ENCODE assay signal across 8 mouse cellular contexts in genomic region chr7:143067897-143068296, GRCm38 (mm10). TPM values are rescaled to one million over a fixed set of nuclear protein-coding genes. Genes with fewer than 3 reads are reported as not detected.
A peak's percentile ranks its signal among the peaks of the same experiment; 100 is the strongest.
DNase-seq lines count a peak whose midpoint lies in the region; ATAC-seq lines count a peak whose summit lies in the region.

No protein-coding gene starts in this region.

- H3K27me3 ChIP-seq in kidney, embryonic 15.5 days = no peaks in the 10 kb centered on the region
- no peaks in the 10 kb centered on the region for H3K27me3 ChIP-seq in forebrain, embryonic 16.5 days (replicated peaks; ENCODE audit: control insufficient read depth, insufficient read depth, low read length)
- no peaks in the 10 kb centered on the region for H3K27me3 ChIP-seq in midbrain, embryonic 12.5 days

- no peaks in the 10 kb centered on the region for H3K9me3 ChIP-seq in kidney, embryonic 15.5 days (replicated peaks)
- H3K9me3 ChIP-seq in forebrain, embryonic 16.5 days (ENCODE audit: control insufficient read depth, low read length) = no peaks in the 10 kb centered on the region
- no peaks in the 10 kb centered on the region for H3K9me3 ChIP-seq in midbrain, embryonic 12.5 days

- no peak overlapping the region for H3K4me3 ChIP-seq in kidney, embryonic 15.5 days (replicated peaks)
- H3K4me3 ChIP-seq in forebrain, embryonic 16.5 days (replicated peaks; ENCODE audit: low read length) = peak overlapping the region; percentile 94; the same call in 1 of the 2 replicates
- H3K4me3 ChIP-seq in midbrain, embryonic 12.5 days = peak overlapping the region; percentile 64

- ATAC-seq in kidney, embryonic 15.5 days (replicated peaks; ENCODE audit: low FRiP score) = no peak
- no peak for ATAC-seq in forebrain, embryonic 16.5 days
- ATAC-seq in midbrain, embryonic 12.5 days (ENCODE audit: low FRiP score, low read depth) = no peak
- no peak for ATAC-seq in granulocyte monocyte progenitor cell, adult 5-6 weeks (replicated peaks; ENCODE audit: poor library complexity, severe bottlenecking)

- peak overlapping the region; percentile 96 for H3K27ac ChIP-seq in kidney, embryonic 15.5 days
- peak overlapping the region; percentile 90 for H3K27ac ChIP-seq in forebrain, embryonic 16.5 days (ENCODE audit: low read length)
- H3K27ac ChIP-seq in midbrain, embryonic 12.5 days (replicated peaks) = peak overlapping the region; percentile 94

- no peak for DNase-seq in kidney, adult 8-10 months
- DNase-seq in cerebellum, postnatal 10 days = peak; percentile 57 to 60
- no peak for DNase-seq in spleen, postnatal 10 days (ENCODE audit: low spot score in 2 of 2)
- DNase-seq in ovary, postnatal 36 days (ENCODE audit: low spot score) = no peak

- peaks cover 27% of the 10 kb centered on the region for H3K4me1 ChIP-seq in kidney, embryonic 15.5 days
- H3K4me1 ChIP-seq in forebrain, embryonic 16.5 days (replicated peaks; ENCODE audit: control insufficient read depth, insufficient read depth, low read length) = peaks cover 24% of the 10 kb centered on the region
- H3K4me1 ChIP-seq in midbrain, embryonic 12.5 days = peaks cover 30% of the 10 kb centered on the region

- peak overlapping the region; percentile 65 for H3K4me2 ChIP-seq in kidney, embryonic 15.5 days
- peak overlapping the region; percentile 60 for H3K4me2 ChIP-seq in forebrain, embryonic 16.5 days (ENCODE audit: low read length)
- peak overlapping the region; percentile 64 for H3K4me2 ChIP-seq in midbrain, embryonic 12.5 days (replicated peaks)

- no peak overlapping the region for H3K9ac ChIP-seq in kidney, embryonic 15.5 days
- H3K9ac ChIP-seq in forebrain, embryonic 16.5 days (replicated peaks; ENCODE audit: low read depth, low read length) = no peak overlapping the region
- peak overlapping the region; percentile 65; the same call in 1 of the 2 replicates for H3K9ac ChIP-seq in midbrain, embryonic 12.5 days (replicated peaks)

- WGBS in kidney, embryonic 15.5 days = 82% methylated on average over 3 of the region's 3 CpGs
- 93% methylated on average over 3 of the region's 3 CpGs for WGBS in forebrain, embryonic 16.5 days
- WGBS in midbrain, embryonic 12.5 days = 85% methylated on average over 3 of the region's 3 CpGs

- H3K36me3 ChIP-seq in kidney, embryonic 15.5 days = peaks cover 67% of the 10 kb centered on the region
- peaks cover 27% of the 10 kb centered on the region for H3K36me3 ChIP-seq in forebrain, embryonic 16.5 days (ENCODE audit: control insufficient read depth, insufficient read depth)
- H3K36me3 ChIP-seq in midbrain, embryonic 12.5 days = peaks cover 53% of the 10 kb centered on the region

RNA-seq across cellular contexts. Expression of gene Tssc4, which starts 1.2 kb away (rescaled TPM):
- 91.8 and 105 TPM in 2 replicates for polyA plus RNA-seq in kidney, embryonic 15.5 days (2015; fragmentation: Nextera tagmentation; extraction: Ambion mirVana)
- 99.7 and 109 TPM in 2 replicates for polyA plus RNA-seq in forebrain, embryonic 16.5 days (2015; fragmentation: Nextera tagmentation; extraction: Ambion mirVana)
- polyA plus RNA-seq in midbrain, embryonic 12.5 days (2016; fragmentation: Nextera tagmentation; extraction: Ambion mirVana) = 95.1 and 111 TPM in 2 replicates
- total RNA-seq in granulocyte monocyte progenitor cell, adult 5-6 weeks (2014; fragmentation: Nextera tagmentation) = 28.1 and 62.3 TPM in 2 replicates
- 33.9 and 45.6 TPM in 2 replicates for total RNA-seq in granulocyte monocyte progenitor cell, adult 5-6 weeks (2017)

RNA-seq across cellular contexts. Expression of gene Cd81, which starts 15.4 kb away (rescaled TPM):
- polyA plus RNA-seq in kidney, embryonic 15.5 days (2015; fragmentation: Nextera tagmentation; extraction: Ambion mirVana) = 519 and 576 TPM in 2 replicates
- 319 and 342 TPM in 2 replicates for polyA plus RNA-seq in forebrain, embryonic 16.5 days (2015; fragmentation: Nextera tagmentation; extraction: Ambion mirVana)
- 214 and 228 TPM in 2 replicates for polyA plus RNA-seq in midbrain, embryonic 12.5 days (2016; fragmentation: Nextera tagmentation; extraction: Ambion mirVana)
- total RNA-seq in granulocyte monocyte progenitor cell, adult 5-6 weeks (2014; fragmentation: Nextera tagmentation) = 63.8 and 77.3 TPM in 2 replicates
- 159 and 201 TPM in 2 replicates for total RNA-seq in granulocyte monocyte progenitor cell, adult 5-6 weeks (2017)

RNA-seq across cellular contexts. Expression of gene Trpm5, which starts 26.5 kb away (rescaled TPM):
- 7.1 and 8.2 TPM in 2 replicates for polyA plus RNA-seq in kidney, embryonic 15.5 days (2015; fragmentation: Nextera tagmentation; extraction: Ambion mirVana)
- 1.1 and 1.2 TPM in 2 replicates for polyA plus RNA-seq in forebrain, embryonic 16.5 days (2015; fragmentation: Nextera tagmentation; extraction: Ambion mirVana)
- polyA plus RNA-seq in midbrain, embryonic 12.5 days (2016; fragmentation: Nextera tagmentation; extraction: Ambion mirVana) = 0.94 and 1.7 TPM in 2 replicates
- not detected in 2 replicates for total RNA-seq in granulocyte monocyte progenitor cell, adult 5-6 weeks (2014; fragmentation: Nextera tagmentation)
- total RNA-seq in granulocyte monocyte progenitor cell, adult 5-6 weeks (2017) = not detected in 2 replicates

RNA-seq across cellular contexts. Expression of gene Kcnq1, which starts 38.3 kb away (rescaled TPM):
- 5.8 and 6.5 TPM in 2 replicates for polyA plus RNA-seq in kidney, embryonic 15.5 days (2015; fragmentation: Nextera tagmentation; extraction: Ambion mirVana)
- 1.0 and 1.1 TPM in 2 replicates for polyA plus RNA-seq in forebrain, embryonic 16.5 days (2015; fragmentation: Nextera tagmentation; extraction: Ambion mirVana)
- polyA plus RNA-seq in midbrain, embryonic 12.5 days (2016; fragmentation: Nextera tagmentation; extraction: Ambion mirVana) = 0.98 and 2.0 TPM in 2 replicates
- total RNA-seq in granulocyte monocyte progenitor cell, adult 5-6 weeks (2014; fragmentation: Nextera tagmentation) = not detected in 2 replicates
- total RNA-seq in granulocyte monocyte progenitor cell, adult 5-6 weeks (2017) = not detected in 2 replicates

Comparison
In these comparisons a context has a peak if more than half of its experiments do, and no peak if none do; other contexts are left out.
1. DNase-seq: peak in cerebellum, postnatal 10 days (2 of 2); none in kidney, adult 8-10 months (0 of 2), spleen, postnatal 10 days (0 of 2) and ovary, postnatal 36 days (single experiment).
2. Peak in every context shown above with its lines, with median percentiles within 50 percentile points of each other: H3K27ac ChIP-seq and H3K4me2 ChIP-seq.